Mouse (Mus musculus) testis, postnatal 10 days (tissue): ENCODE results near the gene Pou2af1.

Experiments used
- DNase-seq: peaks from one replicate; pipeline ENCODE4 v3.0.0; 2021; ENCODE audit warnings: low spot score

Pou2af1 gene

GRCm38 (mm10) chr9:51230701-51231389 lies 17.3 kb downstream of the Pou2af1 start:
- DNase-seq, result no peak

- DNase-seq, result no peak
Measured at GRCm38 (mm10) chr9:51232163-51232562, 18.7 kb downstream of the Pou2af1 start.

GRCm38 (mm10) chr9:51238741-51239385 lies 25.4 kb downstream of the Pou2af1 start:
- DNase-seq, result peak; percentile 48

DNA sequence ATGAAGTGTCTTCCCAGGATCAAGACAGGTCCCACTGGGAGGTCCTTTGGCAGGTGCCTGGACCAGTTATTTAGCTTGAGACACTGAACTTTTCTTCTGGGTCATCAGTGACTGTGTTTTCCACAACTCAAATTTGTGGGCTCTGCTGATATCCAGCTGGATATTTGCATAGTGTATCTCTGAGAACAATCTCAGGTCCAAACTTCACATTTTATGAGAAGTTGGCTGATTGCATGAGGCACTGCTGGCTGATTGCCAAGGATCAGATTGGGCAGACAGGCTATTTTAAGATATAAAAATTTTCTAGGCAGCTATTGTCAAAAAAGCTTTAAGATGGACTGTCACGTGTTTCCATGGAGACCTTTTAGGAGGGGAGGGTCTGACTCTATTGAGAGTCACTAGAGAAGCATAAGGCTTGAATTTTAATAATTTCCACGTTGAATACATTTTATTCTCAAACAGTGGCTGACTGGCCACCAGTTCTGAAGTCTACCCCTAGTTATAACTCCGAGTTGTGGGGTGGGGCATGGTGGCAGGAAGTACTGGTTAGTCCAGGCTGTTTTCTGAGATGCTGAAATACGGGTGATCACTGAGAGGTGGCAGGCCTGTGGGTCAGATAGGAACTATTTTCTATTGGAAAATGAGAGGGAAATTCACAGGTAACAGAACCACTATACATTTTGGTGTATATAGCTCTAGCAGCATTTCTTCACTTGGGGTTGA lies 43.4 kb downstream of the Pou2af1 start:
- DNase-seq, result no peak

DNA sequence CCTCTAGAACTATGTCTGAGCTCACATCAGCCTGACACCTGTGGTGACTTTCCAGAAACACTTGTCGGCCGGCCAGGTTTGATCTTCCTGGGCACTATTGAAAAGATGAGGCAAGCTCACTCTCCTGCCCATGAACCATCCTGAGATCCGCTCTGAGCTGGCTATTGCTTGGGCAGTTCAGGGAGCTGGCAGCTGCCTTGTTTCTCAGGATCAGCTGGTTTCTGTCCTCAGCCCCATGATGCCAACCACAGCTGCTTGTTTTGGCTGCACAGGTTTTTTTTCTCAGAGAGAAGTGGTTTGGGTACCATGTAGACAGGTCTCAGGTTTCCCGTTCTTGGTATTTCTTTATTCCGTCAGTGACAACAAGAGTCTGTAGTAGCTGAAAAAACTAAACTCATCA lies 44.9 kb downstream of the Pou2af1 start:
- DNase-seq, result no peak

DNA sequence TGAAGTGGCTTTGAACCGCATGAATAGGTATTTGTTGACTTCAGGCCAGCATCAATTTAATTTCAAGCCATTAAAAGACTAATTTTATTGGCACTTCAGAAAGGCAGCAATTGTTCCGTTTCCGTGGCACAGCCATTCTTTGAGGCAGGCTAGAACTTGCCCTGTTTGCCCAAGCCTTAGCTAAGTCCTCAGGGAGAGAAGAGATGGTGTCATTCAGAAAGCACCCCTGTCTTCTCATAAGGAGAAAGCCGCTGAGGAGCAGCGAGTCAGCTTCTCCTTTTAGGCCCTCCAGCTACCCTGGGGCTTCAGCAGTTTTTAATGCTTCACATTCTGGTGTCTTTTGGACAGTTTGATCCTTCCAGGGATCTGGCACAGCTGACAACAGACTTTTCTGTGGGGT lies 55.3 kb downstream of the Pou2af1 start:
- no peak for DNase-seq

GRCm38 (mm10) chr9:51271073-51271472 lies 57.6 kb downstream of the Pou2af1 start:
- no peak for DNase-seq

DNA sequence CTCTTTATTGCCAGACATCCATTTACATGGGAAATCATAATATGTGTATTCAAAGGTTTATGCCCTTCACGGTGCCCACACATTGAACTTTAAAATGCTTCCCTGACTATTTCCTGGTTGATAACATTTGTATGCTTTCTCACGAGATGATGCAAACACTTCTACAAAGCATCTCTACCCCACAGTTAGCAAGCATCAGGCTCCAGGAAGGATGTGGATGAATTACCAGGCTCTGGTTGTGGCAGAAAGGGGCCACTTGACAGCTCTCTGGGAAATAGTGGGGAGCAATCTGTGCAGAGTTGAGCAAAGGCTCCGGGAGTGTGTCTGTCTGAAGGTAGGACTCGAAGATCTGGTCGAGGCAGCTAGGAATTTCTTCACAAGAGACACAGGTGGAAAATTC lies 58.6 kb downstream of the Pou2af1 start:
- no peak for DNase-seq

- DNase-seq, result no peak
Measured at GRCm38 (mm10) chr9:51273581-51274154, 60.2 kb downstream of the Pou2af1 start.

- DNase-seq, result no peak
Measured at GRCm38 (mm10) chr9:51274678-51275077, 61.2 kb downstream of the Pou2af1 start.

- no peak for DNase-seq
Measured at GRCm38 (mm10) chr9:51277834-51278498, 64.5 kb downstream of the Pou2af1 start.

GRCm38 (mm10) chr9:51278500-51279381 lies 65.2 kb downstream of the Pou2af1 start, which contains the start of gene Colca2:
Gene Colca2 (minus strand): TSS chr9:51278569.
- DNase-seq, result peak; percentile 88

DNA sequence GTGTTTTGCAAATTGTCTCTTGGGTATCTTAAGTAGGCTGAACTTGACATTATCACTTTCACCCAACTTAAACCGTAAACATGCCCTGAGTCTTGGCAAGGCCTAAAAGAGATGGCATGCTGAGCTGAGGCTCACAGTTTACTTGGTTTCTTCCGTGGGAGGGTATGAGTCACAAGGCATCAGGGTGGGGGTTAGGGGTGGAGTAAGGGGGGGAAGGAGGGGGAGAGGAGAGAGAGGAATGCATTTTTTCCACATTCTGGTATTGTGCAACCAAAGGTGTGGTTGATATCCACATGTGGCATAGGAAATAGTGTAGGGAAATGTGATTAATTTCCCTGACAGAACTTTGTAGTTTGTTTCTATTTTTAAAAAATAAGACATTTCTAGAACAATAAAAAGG lies 72.6 kb downstream of the Pou2af1 start:
- no peak for DNase-seq
